In the genomic region with DNA sequence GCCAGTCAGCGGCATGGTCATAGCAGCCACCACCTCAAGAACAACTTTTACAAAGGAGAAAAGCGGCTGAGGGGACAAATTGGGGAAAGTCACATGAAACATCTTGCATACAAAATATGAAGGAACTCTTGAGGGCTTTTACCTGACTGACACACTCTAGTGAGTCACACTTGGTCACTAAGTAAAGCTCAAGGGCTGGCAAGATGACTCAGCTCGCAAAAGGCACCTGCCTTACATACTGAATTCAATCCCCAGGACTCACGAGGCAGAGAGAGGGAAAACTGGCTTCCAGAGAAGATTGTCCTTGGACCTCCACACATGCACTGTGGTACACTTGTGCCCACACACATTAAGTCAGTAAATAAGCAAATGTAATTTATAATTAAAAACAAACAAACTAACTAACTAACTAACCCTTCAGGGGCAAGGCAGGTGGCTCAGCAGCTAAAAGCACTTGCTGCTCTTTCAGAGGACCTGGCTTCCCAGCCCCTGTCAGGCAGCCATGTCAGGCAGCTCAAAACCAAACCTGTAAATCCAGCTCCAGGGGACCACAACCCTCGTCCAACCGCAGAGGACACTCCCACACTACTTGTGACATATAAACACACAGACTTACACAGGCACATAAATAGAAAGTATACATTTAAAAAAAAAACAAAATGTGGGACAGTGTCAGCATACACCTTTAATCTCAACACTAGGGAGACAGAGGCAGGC, we compare ENCODE assay signal across 19 mouse cellular contexts.
DNase-seq lines count a peak whose midpoint lies in the region; ATAC-seq lines count a peak whose summit lies in the region.
"Had no signal": no experiment of that assay in that cellular context is flagged by ENCODE, and none has a peak within 500 bp of the region (broad histone marks: within the 10 kb centered on the region; RNA-seq: fewer than 3 reads in every experiment).

No protein-coding gene starts in this region.

- H3K9ac ChIP-seq in kidney, embryonic 15.5 days, result no peak overlapping the region
- H3K9ac ChIP-seq: embryonic facial prominence, embryonic 13.5 days; forebrain, embryonic 15.5 days; hindbrain, embryonic 15.5 days; liver, embryonic 14.5 days; midbrain, embryonic 12.5 days had no signal

- no peak overlapping the region for H3K4me2 ChIP-seq in kidney, embryonic 15.5 days
- H3K4me2 ChIP-seq: embryonic facial prominence, embryonic 13.5 days; forebrain, embryonic 15.5 days; hindbrain, embryonic 15.5 days; midbrain, embryonic 12.5 days had no signal

- ATAC-seq in kidney, embryonic 15.5 days (replicated peaks; ENCODE audit: low FRiP score), result no peak
- ATAC-seq: CD4-positive, CD25-positive, alpha-beta regulatory T cell, adult 4 months; forebrain, embryonic 15.5 days had no signal

- peak overlapping the region; percentile 68 for H3K27ac ChIP-seq in kidney, embryonic 15.5 days
- H3K27ac ChIP-seq: embryonic facial prominence, embryonic 13.5 days; forebrain, embryonic 15.5 days; heart, adult 2 months; hindbrain, embryonic 15.5 days; liver, embryonic 14.5 days; midbrain, embryonic 12.5 days had no signal

- peaks cover 19% of the 10 kb centered on the region for H3K4me1 ChIP-seq in kidney, embryonic 15.5 days

- H3K36me3 ChIP-seq in kidney, embryonic 15.5 days, result no peaks in the 10 kb centered on the region
- H3K36me3 ChIP-seq: embryonic facial prominence, embryonic 13.5 days; forebrain, embryonic 15.5 days; hindbrain, embryonic 15.5 days; midbrain, embryonic 12.5 days had no signal

- WGBS in kidney, embryonic 15.5 days, result 66% methylated on average over 6 of the region's 6 CpGs

- H3K9me3 ChIP-seq in kidney, embryonic 15.5 days (replicated peaks), result no peaks in the 10 kb centered on the region
- H3K9me3 ChIP-seq: embryonic facial prominence, embryonic 13.5 days; forebrain, embryonic 15.5 days; hindbrain, embryonic 15.5 days; midbrain, embryonic 12.5 days had no signal

- H3K27me3 ChIP-seq in kidney, embryonic 15.5 days, result peaks cover 16% of the 10 kb centered on the region

- no peak overlapping the region for H3K4me3 ChIP-seq in kidney, embryonic 15.5 days (replicated peaks)
- H3K4me3 ChIP-seq: embryonic facial prominence, embryonic 13.5 days; forebrain, embryonic 15.5 days; heart, adult 2 months; hindbrain, embryonic 15.5 days; midbrain, embryonic 12.5 days had no signal

- DNase-seq in kidney, adult 9 months, result no peak
- peak; percentile 14 for DNase-seq in urinary bladder, postnatal 14 days (ENCODE audit: low spot score)
- no peak for DNase-seq in urinary bladder, postnatal 4 days (ENCODE audit: low spot score in 2 of 2)
- peak; percentile 14 for DNase-seq in R1 (ENCODE audit: low read depth, low spot score)
- peak; percentile 51 for DNase-seq in yolk sac, embryonic 10.5 days (ENCODE audit: low spot score)
- DNase-seq in layer of hippocampus, postnatal 36 days, result no peak
- DNase-seq: cerebellum, adult 11 months; cerebellum, postnatal 10 days; gastrocnemius, postnatal 14 days; heart, adult 2 months; heart, postnatal 4 days; kidney, adult 11 months had no signal

Comparison
In these comparisons a context has a peak if more than half of its experiments do, and no peak if none do; other contexts are left out.
1. DNase-seq: peak in urinary bladder, postnatal 14 days (single experiment), R1 (single experiment) and yolk sac, embryonic 10.5 days (single experiment); none in kidney, adult 9 months (single experiment), urinary bladder, postnatal 4 days (0 of 2) and layer of hippocampus, postnatal 36 days (0 of 2).